Mouse (Mus musculus) bone marrow macrophage, adult 2 months (primary cell): ENCODE results near the gene Slc4a4.

Experiments
- CTCF ChIP-seq: IDR thresholded peaks from 2 replicates; pipeline ENCODE4 v1.5.1; 2012; ENCODE audit warnings: low read depth, mild to moderate bottlenecking, low read length, moderate library complexity
- POLR2A ChIP-seq: IDR thresholded peaks from 2 replicates; pipeline ENCODE4 v1.6.1; 2012; ENCODE audit warnings: mild to moderate bottlenecking, low read depth, low read length, borderline replicate concordance

DNA sequence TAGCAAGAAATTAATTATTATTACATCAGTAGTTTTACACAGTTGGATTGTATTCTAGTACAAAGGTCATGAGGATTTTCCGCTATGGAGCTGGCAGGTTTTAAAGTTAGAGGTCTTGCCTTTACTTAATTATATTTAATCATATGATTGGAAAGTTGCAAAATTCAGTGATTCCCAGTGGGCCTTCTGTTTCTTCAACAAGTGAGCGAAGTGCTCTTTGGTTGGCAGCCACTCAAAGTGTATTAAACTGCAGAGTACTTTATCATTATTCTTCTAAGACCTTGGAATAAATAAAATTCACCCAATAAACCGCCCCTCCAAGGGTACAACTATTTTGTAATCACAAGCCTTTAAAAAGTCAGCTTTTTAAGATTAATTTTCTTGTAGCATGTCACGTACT, 146.6 kb downstream of the Slc4a4 start:
- TF ChIP-seq CTCF (no peak), POLR2A (no peak)
